Mouse (Mus musculus): ENCODE measurements around the gene Zbed6.
"Not testable (repeated sequence)": the region's sequence is repeated elsewhere in the genome, so short reads cannot be mapped to it uniquely, and the experiment has no call there.

GRCm38 (mm10) chr1:133665713-133666112 is 5.0 kb upstream of the Zbed6 start:
- TF ChIP-seq CTCF (IDR thresholded peaks at IDR 0.05; ENCODE audit: low read depth, low read length); POLR2A (IDR thresholded peaks at IDR 0.05; ENCODE audit: insufficient read depth, low read length); EP300 (IDR thresholded peaks at IDR 0.05; ENCODE audit: insufficient read depth, low read depth, low read length): not testable (repeated sequence)
